Mouse (Mus musculus) thymus, adult 2 months (tissue): ENCODE measurements around the gene Shroom3. TPM values are rescaled to one million over a fixed set of nuclear protein-coding genes. Genes with fewer than 3 reads are reported as not detected.

Source experiments
- DNase-seq: peaks from one replicate; pipeline ENCODE4 v3.0.0; 2021
- H3K27ac ChIP-seq: fragments of 200-500 bp; 2 replicates; pipeline ENCODE4 v1.5.1; 2012; ENCODE audit warnings: low read length, control low read depth; ENCODE audit not compliant: control insufficient read depth, insufficient read depth
- H3K27me3 ChIP-seq: fragments of 200-500 bp; 2 replicates; pipeline ENCODE4 v1.6.1; 2012; ENCODE audit warnings: mild to moderate bottlenecking, low read length, moderate library complexity, mixed read lengths; ENCODE audit not compliant: control insufficient read depth, insufficient read depth
- H3K36me3 ChIP-seq: fragments of 200-500 bp; 2 replicates; pipeline ENCODE4 v1.6.1; 2012; ENCODE audit warnings: mild to moderate bottlenecking, low read length, moderate library complexity; ENCODE audit not compliant: control insufficient read depth, insufficient read depth
- H3K4me1 ChIP-seq: fragments of 200-500 bp; replicated peaks from 2 replicates; pipeline ENCODE4 v1.6.1; 2012; ENCODE audit warnings: low read length; ENCODE audit not compliant: control insufficient read depth, insufficient read depth
- H3K4me3 ChIP-seq: fragments of 200-500 bp; 2 replicates; pipeline ENCODE4 v1.5.1; 2012; ENCODE audit warnings: mild to moderate bottlenecking, low read length, control low read depth, moderate library complexity; ENCODE audit not compliant: control insufficient read depth, insufficient read depth
- CTCF ChIP-seq: fragments of 200-500 bp; IDR thresholded peaks from 2 replicates; pipeline ENCODE4 v1.5.1; 2012; ENCODE audit warnings: mild to moderate bottlenecking, control low read depth, low read length, moderate library complexity, borderline replicate concordance; ENCODE audit not compliant: control insufficient read depth, poor library complexity, insufficient read depth; ENCODE audit errors: extremely low read depth
- POLR2A ChIP-seq: fragments of 200-500 bp; IDR thresholded peaks from 2 replicates; pipeline ENCODE4 v1.6.1; 2012; ENCODE audit warnings: mild to moderate bottlenecking, low read length, control low read depth, moderate library complexity; ENCODE audit not compliant: control insufficient read depth, poor library complexity, insufficient read depth; ENCODE audit errors: extremely low read depth
- WGBS: fragments of 180-500 bp; shearing (Covaris S2); methylation state at CpG from one replicate; pipeline ENCODE4 v1.1.7; 2018; 5-methylcytosine and 5-hydroxymethylcytosine counted together
- polyA plus RNA-seq: library from polyadenylated mRNA; depleted of rRNA; stranded (reverse); fragments of >200 nt; gene quantifications from 2 replicates; pipeline ENCODE4 v1.2.3, GENCODE M21; 2012

Gene Shroom3
- polyA plus RNA-seq, 1 experiment: 4.0 TPM

GRCm38 (mm10) chr5:92857177-92857576 lies 173.9 kb downstream of the Shroom3 start:
- Histone ChIP-seq H3K27me3 (no peaks in the 10 kb centered on the region), H3K36me3 (no peaks in the 10 kb centered on the region), H3K27ac (no peak overlapping the region), H3K4me3 (no peak overlapping the region), H3K4me1 (no peaks in the 10 kb centered on the region)
- TF ChIP-seq CTCF: no peak
- no peak for TF ChIP-seq POLR2A
- no peak for DNase-seq
- 91% methylated on average over 7 of the region's 7 CpGs for WGBS

GRCm38 (mm10) chr5:92858104-92858503 lies 174.9 kb downstream of the Shroom3 start:
- H3K27ac ChIP-seq: no peak overlapping the region
- no peak for DNase-seq

GRCm38 (mm10) chr5:92858576-92858975 lies 175.3 kb downstream of the Shroom3 start:
- Histone ChIP-seq H3K27ac (no peak overlapping the region), H3K36me3 (no peaks in the 10 kb centered on the region), H3K27me3 (no peaks in the 10 kb centered on the region), H3K4me3 (no peak overlapping the region), H3K4me1 (no peaks in the 10 kb centered on the region)
- WGBS: 94% methylated on average over 4 of the region's 4 CpGs
- TF ChIP-seq POLR2A (no peak), CTCF (no peak)
- no peak for DNase-seq

More at GRCm38 (mm10) chr5:92858104-92858503, 174.9 kb downstream of the Shroom3 start:
- Histone ChIP-seq H3K27me3 (no peaks in the 10 kb centered on the region), H3K36me3 (no peaks in the 10 kb centered on the region), H3K4me1 (no peaks in the 10 kb centered on the region), H3K4me3 (no peak overlapping the region)
- 72% methylated on average over 3 of the region's 3 CpGs for WGBS
- TF ChIP-seq CTCF (no peak), POLR2A (no peak)

GRCm38 (mm10) chr5:92861416-92862112 lies 178.3 kb downstream of the Shroom3 start:
- no peak overlapping the region for H3K27ac ChIP-seq
- H3K4me1 ChIP-seq: no peaks in the 10 kb centered on the region
- no peaks in the 10 kb centered on the region for H3K27me3 ChIP-seq
- DNase-seq: no peak
- H3K4me3 ChIP-seq: no peak overlapping the region
- 91% methylated on average over 10 of the region's 10 CpGs for WGBS
- no peak for TF ChIP-seq POLR2A
- TF ChIP-seq CTCF: no peak
- H3K36me3 ChIP-seq: no peaks in the 10 kb centered on the region

GRCm38 (mm10) chr5:92865090-92865489 lies 181.9 kb downstream of the Shroom3 start:
- Histone ChIP-seq H3K4me1 (no peaks in the 10 kb centered on the region), H3K27ac (no peak overlapping the region), H3K4me3 (no peak overlapping the region), H3K27me3 (no peaks in the 10 kb centered on the region), H3K36me3 (no peaks in the 10 kb centered on the region)
- WGBS: 91% methylated on average over 4 of the region's 4 CpGs
- no peak for DNase-seq
- TF ChIP-seq CTCF: no peak
- TF ChIP-seq POLR2A: no peak

GRCm38 (mm10) chr5:92866546-92866945 lies 183.3 kb downstream of the Shroom3 start:
- 26% methylated on average over 8 of the region's 8 CpGs for WGBS
- no peaks in the 10 kb centered on the region for H3K27me3 ChIP-seq
- H3K4me3 ChIP-seq: no peak overlapping the region
- DNase-seq: no peak
- TF ChIP-seq CTCF: no peak
- H3K4me1 ChIP-seq: no peaks in the 10 kb centered on the region
- no peaks in the 10 kb centered on the region for H3K36me3 ChIP-seq
- no peak overlapping the region for H3K27ac ChIP-seq

GRCm38 (mm10) chr5:92867253-92867652 lies 184.0 kb downstream of the Shroom3 start:
- Histone ChIP-seq H3K27me3 (no peaks in the 10 kb centered on the region), H3K4me3 (no peak overlapping the region), H3K4me1 (no peaks in the 10 kb centered on the region), H3K27ac (no peak overlapping the region), H3K36me3 (no peaks in the 10 kb centered on the region)
- DNase-seq: no peak
- 92% methylated on average over 4 of the region's 4 CpGs for WGBS
- TF ChIP-seq POLR2A (no peak), CTCF (no peak)
